Mouse (Mus musculus): ENCODE measurements at regions not wholly inside any gene's neighbourhood (a gene's known extent, or its start where the extent isn't known, plus 50 kb on each side); places are given as distances from the start of the nearest gene placed in this dataset.

DNA sequence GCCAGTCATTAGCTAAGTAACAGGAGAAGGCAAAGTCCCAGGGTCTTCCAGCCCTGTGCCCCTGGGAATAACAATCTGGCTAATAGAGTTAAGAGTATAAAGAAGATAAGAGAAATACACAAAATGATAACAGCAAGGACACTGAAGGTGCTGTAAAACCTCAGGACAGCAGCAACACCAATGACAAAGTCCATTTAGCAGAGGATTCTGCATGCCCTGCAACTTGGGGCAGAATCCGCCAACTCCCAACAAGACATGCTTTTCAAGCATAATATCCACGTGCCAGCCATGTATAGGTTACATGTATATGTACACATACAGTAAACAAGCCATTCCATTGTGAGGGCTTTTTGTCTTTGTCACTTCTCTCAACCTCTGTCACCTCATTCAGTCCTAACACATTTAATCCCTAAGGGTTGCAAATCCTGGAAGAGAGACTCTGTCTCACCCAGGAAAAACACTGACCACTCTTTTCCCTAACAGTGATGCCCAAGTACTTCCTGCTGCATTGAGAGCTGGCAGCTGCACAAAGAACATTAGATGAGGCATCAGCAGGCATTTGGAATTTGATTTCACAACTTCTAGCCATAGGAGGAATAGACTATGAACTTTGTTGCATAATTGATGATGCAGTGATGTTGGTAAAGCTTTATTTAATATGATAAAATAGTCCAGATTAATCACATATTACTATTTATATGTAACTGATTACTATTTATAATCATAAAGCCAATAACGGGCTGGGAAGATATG, 105.8 kb upstream of the Slc4a7 start:
- no peak for DNase-seq (ENCODE audit: low read depth, low spot score)

DNA sequence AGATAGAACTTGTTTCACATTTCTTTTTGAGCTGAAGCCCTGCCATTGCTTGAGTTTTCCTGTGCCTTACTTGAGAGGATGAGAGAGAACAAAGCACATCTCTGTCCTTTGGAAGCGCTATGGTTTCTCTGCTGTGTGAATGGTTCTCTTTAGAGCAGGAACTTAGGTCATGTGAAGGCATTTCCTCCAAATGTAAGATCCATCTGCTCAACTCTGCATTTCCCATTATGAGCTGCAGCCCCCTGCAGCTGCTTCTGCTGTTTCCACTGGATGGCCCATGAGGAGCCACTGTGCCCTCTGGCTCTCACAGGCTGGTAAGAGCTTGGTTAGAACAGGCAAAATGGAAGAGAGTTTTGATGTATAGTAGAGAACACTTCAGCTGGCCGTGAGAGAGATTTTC, 102.5 kb upstream of the Slc4a7 start:
- DNase-seq (ENCODE audit: low read depth, low spot score) = no peak

DNA sequence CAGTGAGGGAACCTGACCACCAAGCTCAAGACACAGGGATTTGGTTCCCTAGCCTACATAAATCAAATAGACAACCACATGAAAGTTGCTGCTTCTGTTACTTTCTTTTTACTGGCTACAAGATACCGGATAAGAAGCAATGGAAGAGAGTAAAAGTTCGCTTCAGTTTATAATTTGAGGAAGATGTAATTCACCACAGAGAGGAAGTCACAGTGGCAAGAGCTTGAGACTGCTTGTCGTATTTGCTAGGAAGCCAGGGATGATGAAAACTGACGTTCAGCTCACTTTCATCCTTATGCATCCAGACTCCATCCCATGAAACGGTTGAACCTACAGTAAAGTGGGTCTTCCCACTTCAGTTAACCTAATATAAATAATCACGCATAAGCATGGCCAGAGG, 102.1 kb upstream of the Slc4a7 start:
- DNase-seq (ENCODE audit: low read depth, low spot score) = no peak

DNA sequence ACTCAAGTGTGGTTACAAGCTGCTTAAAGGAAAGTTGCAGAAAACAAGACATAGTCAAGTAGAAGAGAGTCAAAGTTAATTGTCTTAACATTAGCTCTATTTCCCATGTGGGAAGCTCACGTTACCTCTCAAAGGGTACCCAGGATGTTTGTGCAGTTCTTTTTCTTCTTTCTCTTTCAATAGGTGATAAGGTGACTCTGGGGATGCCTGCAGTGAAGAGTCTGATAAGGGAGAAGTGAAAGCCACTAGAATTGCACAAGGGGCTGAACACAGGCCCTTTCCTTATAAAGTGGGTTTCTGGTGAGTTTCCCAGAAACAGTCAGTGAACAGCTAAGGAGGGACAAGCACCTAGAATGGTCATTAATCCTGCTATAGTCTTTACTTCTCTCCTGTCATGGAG, 98.6 kb upstream of the Slc4a7 start:
- DNase-seq (ENCODE audit: low read depth, low spot score) = no peak

DNA sequence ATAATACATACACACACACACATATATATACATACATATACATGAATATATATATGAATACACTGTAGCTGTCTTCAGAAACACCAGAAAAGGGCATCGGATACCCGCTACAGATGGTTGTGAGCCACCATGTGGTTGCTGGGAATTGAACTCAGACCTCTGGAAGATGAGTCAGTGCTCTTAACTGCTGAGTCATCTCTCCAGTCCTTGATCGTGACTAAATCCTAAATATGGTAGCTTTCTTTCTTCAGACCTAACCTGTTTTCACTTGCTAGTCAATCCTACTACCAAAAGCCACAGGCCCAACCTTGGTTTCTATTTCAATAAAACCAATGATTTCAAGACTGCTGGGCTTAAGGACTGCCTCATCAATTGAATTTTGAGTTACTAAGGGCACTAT, 95.0 kb upstream of the Slc4a7 start:
- DNase-seq (ENCODE audit: low read depth, low spot score) = no peak

DNA sequence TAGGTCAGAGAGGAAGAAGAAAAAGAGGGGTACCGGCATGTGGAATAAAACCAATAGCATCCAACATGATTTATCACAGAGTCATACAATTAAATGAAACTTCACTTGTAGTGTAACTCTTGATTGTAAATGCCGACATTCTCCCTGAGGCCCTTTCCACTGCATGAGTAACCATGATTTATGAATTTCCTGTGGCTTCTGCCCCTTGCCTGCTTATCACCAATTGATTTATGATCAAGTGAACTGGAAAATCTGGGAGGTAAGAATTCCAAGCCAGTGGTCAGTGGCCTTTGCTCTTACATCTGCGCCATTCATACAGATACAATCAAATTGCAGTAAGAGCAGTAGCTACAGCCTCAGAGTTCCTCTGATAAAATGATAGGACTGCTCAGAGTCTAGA, 89.8 kb upstream of the Slc4a7 start:
- no peak for DNase-seq (ENCODE audit: low read depth, low spot score)

GRCm38 (mm10) chr14:14620316-14620715, 81.8 kb upstream of the Slc4a7 start:
- DNase-seq (ENCODE audit: low read depth, low spot score) = no peak

GRCm38 (mm10) chr14:14628673-14629072, 73.4 kb upstream of the Slc4a7 start:
- no peak for DNase-seq (ENCODE audit: low read depth, low spot score)

DNA sequence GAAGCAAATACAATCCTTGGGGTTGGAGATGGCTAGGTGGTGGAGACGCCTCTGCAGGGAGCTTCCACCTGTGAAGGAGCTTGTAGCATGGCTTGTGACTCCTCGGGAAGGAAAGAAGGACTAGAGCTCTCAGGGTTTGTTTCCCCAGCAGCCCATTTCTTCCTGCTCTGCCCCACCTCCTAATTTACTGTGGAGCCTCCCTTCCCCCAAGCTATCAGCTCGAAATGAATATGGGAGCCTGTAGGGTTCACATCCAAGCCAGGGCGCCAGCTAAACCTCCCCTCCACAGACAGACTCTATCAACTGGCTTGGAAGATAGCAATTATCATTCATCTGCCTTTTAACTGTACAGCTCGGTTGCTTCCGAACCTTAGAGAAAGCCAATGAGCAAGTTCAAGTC, 70.3 kb upstream of the Slc4a7 start:
- peak; percentile 48 for DNase-seq (ENCODE audit: low read depth, low spot score)

GRCm38 (mm10) chr14:14632471-14632870, 69.6 kb upstream of the Slc4a7 start:
- peak; percentile 78 for DNase-seq (ENCODE audit: low read depth, low spot score)

DNA sequence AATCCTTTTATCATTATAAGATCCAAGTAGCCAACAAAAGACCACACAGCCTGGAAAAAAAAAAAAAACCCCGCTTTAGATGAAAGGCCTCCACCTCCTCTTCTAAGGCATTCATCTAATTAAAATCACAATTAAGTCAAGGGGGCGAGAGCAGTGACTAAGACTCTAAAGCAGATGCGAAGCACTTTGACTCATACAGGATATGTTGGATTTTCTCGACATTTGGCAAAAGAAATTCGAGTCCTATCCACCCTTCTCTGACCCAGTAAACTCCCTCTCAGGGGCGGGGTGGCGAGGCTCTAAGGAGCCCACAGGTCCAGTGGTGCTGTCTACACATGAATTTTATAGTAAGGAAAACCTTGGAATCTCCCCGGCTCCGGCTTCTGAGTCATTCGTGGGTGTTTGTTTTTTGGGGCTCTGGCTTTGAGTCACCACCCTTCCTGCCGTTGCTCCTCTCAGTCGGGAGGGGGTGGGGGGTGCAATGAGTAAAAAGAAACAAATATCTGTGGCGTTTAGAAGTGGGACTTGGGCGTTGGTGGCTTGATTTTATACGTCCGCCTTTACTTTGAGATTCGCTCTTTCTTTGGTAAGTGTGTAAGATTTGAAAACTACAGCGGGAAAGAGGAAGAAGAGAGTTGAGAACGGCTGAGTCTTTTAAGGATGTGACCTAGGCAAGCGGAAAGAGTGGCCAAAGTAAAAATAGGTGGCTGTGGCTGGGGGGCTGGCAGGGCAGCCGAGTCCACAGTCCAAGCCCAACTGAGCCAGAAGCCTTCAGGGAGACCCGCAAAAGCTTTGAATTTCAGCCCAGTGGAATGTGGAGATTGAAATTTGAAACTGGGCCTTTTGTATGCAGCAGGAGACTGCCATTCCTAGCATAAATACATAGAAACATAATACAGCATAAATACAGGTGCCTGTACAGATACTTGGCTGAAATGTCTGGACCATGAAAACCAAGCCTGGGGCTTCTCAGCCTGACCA, 68.8 kb upstream of the Slc4a7 start:
- peak; percentile 82 for DNase-seq (ENCODE audit: low read depth, low spot score)

- peak; percentile 58 for DNase-seq (ENCODE audit: low read depth, low spot score)
These were observed 68.1 kb upstream of the Slc4a7 start for GRCm38 (mm10) chr14:14634021-14634420.

DNA sequence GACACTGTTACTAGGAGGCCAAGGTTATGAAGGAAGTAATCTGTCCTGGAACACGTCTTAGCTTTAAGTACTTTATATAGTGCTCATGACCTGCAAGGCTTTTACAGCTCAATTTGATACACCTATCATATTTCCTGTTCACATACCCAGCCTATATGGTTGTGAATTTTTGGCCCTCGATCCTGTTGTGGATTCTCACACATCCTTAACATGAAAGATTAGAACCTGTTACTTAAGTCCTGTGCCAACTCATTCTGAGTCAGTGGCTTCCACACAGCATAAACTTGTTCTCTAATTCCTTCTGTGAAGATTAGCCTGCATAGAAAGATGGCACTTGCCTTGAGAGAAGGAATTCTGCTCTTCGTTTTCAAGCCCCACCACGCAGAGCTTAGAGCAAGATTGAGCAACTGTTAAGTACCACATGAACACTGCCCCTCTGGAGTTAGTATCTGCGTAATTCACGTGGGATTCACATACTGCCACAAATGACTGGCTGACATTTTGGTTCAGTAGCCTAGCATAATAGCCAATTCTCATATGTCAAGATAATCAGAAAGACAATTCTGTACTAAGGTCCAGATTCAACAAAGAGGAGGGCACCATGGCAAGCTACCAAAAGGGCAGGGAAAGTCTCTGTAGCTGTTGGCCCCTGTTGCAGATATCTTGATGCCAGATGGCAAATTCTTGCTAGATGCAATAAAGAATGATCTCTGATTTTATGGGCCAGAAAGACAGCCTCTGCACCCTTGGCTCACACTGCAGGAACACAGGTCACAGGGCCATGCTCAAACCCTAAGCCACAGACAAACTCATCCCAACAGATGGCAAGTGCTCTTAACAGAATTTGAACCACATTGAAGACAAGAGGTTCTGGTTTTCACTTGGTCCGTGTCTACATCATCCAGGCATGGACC, 62.7 kb upstream of the Slc4a7 start:
- DNase-seq (ENCODE audit: low read depth, low spot score) = no peak

DNA sequence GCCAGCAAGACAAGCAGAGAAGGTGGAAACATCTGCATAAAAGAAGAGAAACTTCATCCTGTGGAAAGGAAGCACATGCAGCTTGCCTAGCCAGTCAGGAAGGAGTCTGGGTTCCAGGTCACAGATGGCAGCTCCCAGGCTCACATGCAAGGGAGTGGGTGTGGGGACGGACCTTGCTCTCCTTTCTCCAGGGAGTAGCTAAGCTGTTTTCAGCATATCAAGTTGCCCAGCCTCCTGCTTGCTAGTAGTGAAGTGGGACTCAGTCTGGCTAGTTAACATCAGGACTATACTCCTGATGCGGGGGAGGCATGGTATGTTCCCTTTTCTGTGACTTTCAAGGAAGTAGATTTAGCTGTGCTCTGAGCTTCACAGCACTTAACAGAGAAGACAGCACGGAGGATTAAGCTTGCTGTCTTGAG, 62.0 kb upstream of the Slc4a7 start:
- DNase-seq (ENCODE audit: low read depth, low spot score) = no peak

DNA sequence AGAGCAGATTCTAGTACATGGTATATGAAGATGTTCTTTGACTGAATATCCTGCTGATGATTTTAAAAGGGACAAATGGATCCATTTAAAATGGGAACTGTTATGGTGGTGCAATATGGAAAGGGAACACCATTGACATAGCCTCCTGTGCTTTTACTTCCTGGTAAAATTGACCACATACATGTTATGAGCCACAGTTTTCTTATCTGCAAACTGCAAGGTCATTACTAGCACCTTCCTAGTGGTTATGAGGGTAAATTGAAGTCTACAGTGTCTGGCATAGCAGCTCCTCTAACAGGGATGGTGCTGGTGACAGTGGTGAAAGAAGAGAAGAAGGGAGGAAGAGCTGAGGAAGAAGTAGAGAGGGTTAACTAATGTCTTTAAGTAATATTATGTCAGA, 61.5 kb upstream of the Slc4a7 start:
- no peak for DNase-seq (ENCODE audit: low read depth, low spot score)

- DNase-seq (ENCODE audit: low read depth, low spot score) = no peak
These were observed 58.5 kb upstream of the Slc4a7 start for GRCm38 (mm10) chr14:14643533-14643932.

DNA sequence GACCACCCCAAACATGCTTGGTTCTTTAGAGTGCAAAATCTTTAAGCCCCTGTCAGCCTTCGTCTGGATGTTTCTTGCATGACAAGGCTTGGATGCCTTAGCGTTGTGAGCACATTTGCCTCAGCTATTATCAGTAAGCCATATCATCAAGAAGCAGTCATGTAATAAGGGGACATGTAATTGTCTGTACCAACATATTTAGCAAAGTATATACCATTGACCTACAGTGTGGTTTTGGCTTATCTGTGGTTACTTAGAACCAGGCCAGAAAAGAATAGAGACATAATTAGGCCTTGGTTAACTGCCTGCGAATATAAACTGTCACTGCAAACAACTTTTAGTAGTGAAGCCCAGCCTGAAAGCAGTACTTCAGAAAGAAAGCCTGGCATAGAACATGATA, 57.0 kb upstream of the Slc4a7 start:
- no peak for DNase-seq (ENCODE audit: low read depth, low spot score)
